Mouse (Mus musculus) layer of hippocampus, adult 18-20 months (tissue): ENCODE measurements around the gene Stard9. TPM values are rescaled to one million over a fixed set of nuclear protein-coding genes. Genes with fewer than 3 reads are reported as not detected.
A peak's percentile ranks its signal among the peaks of the same experiment; 100 is the strongest.

Experiments used
- DNase-seq, 2 experiments: peaks; one replicate each; pipeline ENCODE4 v3.0.0; 2022; ENCODE audit warnings: low spot score in 2 of 2
- long read RNA-seq: library from polyadenylated mRNA; stranded (forward); transcript quantifications from one replicate; pipeline ENCODE4 v2.0.0, GENCODE M21; 2021
- total RNA-seq, 2 experiments: library from RNA; stranded (reverse); gene quantifications; 2 replicates each; pipeline ENCODE4 v1.2.3; 2021

Gene Stard9
- total RNA-seq = 1 to 10 TPM; 7.5 to 8.2 TPM
- long read RNA-seq, partial matches to known transcripts = 0 of 9 reads
- long read RNA-seq, other reads (novel, unspliced or antisense) = 9 of 9 reads

- peak; percentile 98 for DNase-seq
These were observed at the start of gene Stard9 for GRCm38 (mm10) chr2:120628886-120629735. TSS of gene Stard9 (plus strand) at chr2:120629121.

GRCm38 (mm10) chr2:120589759-120590158 is 39.2 kb upstream of the Stard9 start:
- peak; percentile 48 to 71 for DNase-seq

- peak in 1 of 2 experiments; percentile 45 for DNase-seq
These were observed 36.7 kb upstream of the Stard9 start for GRCm38 (mm10) chr2:120592227-120592626.

GRCm38 (mm10) chr2:120597734-120598133 is 31.2 kb upstream of the Stard9 start:
- DNase-seq = no peak

GRCm38 (mm10) chr2:120599506-120599905 is 29.4 kb upstream of the Stard9 start:
- no peak for DNase-seq

GRCm38 (mm10) chr2:120606021-120606690 is 22.8 kb upstream of the Stard9 start:
- DNase-seq = peak; percentile 25 to 63

- DNase-seq = peak; percentile 87 to 93
These were observed 19.8 kb upstream of the Stard9 start, which contains the start of the genes Haus2 and Lrrc57 for GRCm38 (mm10) chr2:120608830-120609723. TSS of gene Haus2 (plus strand) at chr2:120609383. TSS of gene Lrrc57 (minus strand) at chr2:120609520.

- no peak for DNase-seq
These were observed 12.4 kb upstream of the Stard9 start for GRCm38 (mm10) chr2:120616279-120617163.

GRCm38 (mm10) chr2:120619538-120619937 is 9.4 kb upstream of the Stard9 start:
- no peak for DNase-seq

- no peak for DNase-seq
These were observed 6.0 kb upstream of the Stard9 start for GRCm38 (mm10) chr2:120622920-120623319.

GRCm38 (mm10) chr2:120628076-120628865 is 650 bp upstream of the Stard9 start:
- DNase-seq = no peak

- no peak for DNase-seq
These were observed 1.3 kb downstream of the Stard9 start for GRCm38 (mm10) chr2:120630246-120630645.

- no peak for DNase-seq
These were observed 1.7 kb downstream of the Stard9 start for GRCm38 (mm10) chr2:120630655-120631054.

- no peak for DNase-seq
These were observed 2.6 kb downstream of the Stard9 start for GRCm38 (mm10) chr2:120631521-120631920.

GRCm38 (mm10) chr2:120631957-120632356 is 3.0 kb downstream of the Stard9 start:
- no peak for DNase-seq

GRCm38 (mm10) chr2:120640835-120641234 is 11.9 kb downstream of the Stard9 start:
- no peak for DNase-seq

GRCm38 (mm10) chr2:120643836-120644235 is 14.9 kb downstream of the Stard9 start:
- peak in 1 of 2 experiments; percentile 21 for DNase-seq

- DNase-seq = no peak
These were observed 17.9 kb downstream of the Stard9 start for GRCm38 (mm10) chr2:120646777-120647176.

GRCm38 (mm10) chr2:120652256-120652924 is 23.5 kb downstream of the Stard9 start:
- no peak for DNase-seq
